Mouse (Mus musculus) limb, embryonic 11.5 days (tissue): ENCODE results near the gene 4930404N11Rik. TPM values are rescaled to one million over a fixed set of nuclear protein-coding genes. Genes with fewer than 3 reads are reported as not detected.

Experiments used
- ATAC-seq: fragments of 200-750 bp; cut with Nextera tagmentation; 2 replicates; pipeline ENCODE4 v1.8.0; 2017; ENCODE audit warnings: low read depth; ENCODE audit not compliant: insufficient number of reproducible peaks, low FRiP score, low TSS enrichment
- DNase-seq: peaks from one replicate; pipeline ENCODE4 v3.0.0-alpha.2; 2015; ENCODE audit warnings: low spot score
- H3K27ac ChIP-seq: fragments of 300-500 bp; sonication (generic); replicated peaks from 2 replicates; pipeline ENCODE4 v1.5.1; 2014; ENCODE audit warnings: low read depth, mild to moderate bottlenecking, low read length
- H3K27me3 ChIP-seq: fragments of 300-500 bp; sonication (generic); 2 replicates; pipeline ENCODE4 v1.6.1; 2014; ENCODE audit warnings: mild to moderate bottlenecking, low read length, mixed read lengths; ENCODE audit not compliant: control insufficient read depth, insufficient read depth
- H3K36me3 ChIP-seq: fragments of 300-500 bp; sonication (generic); 2 replicates; pipeline ENCODE4 v1.6.1; 2014; ENCODE audit warnings: mild to moderate bottlenecking, low read length, moderate library complexity, mixed read lengths; ENCODE audit not compliant: control insufficient read depth, insufficient read depth
- H3K4me1 ChIP-seq: fragments of 300-500 bp; sonication (generic); 2 replicates; pipeline ENCODE4 v1.6.1; 2014; ENCODE audit warnings: low read length, mixed read lengths; ENCODE audit not compliant: control insufficient read depth, insufficient read depth
- H3K4me2 ChIP-seq: fragments of 300-500 bp; sonication (generic); 2 replicates; pipeline ENCODE4 v1.6.1; 2014; ENCODE audit warnings: low read depth, mild to moderate bottlenecking, moderate library complexity; ENCODE audit not compliant: severe bottlenecking
- H3K4me3 ChIP-seq: fragments of 300-500 bp; sonication (generic); 2 replicates; pipeline ENCODE4 v1.5.1; 2014; ENCODE audit warnings: low read depth, low read length
- H3K9ac ChIP-seq: fragments of 300-500 bp; sonication (generic); 2 replicates; pipeline ENCODE4 v1.6.1; 2014; ENCODE audit warnings: mild to moderate bottlenecking, low read length
- H3K9me3 ChIP-seq: fragments of 300-500 bp; sonication (generic); 2 replicates; pipeline ENCODE4 v1.6.1; 2016; ENCODE audit warnings: low read length; ENCODE audit not compliant: control insufficient read depth
- WGBS: fragments of 180-500 bp; shearing (Covaris S2); extraction: QIAGEN DNeasy Blood & Tissue Kit; methylation state at CpG from one replicate; pipeline ENCODE4 v1.1.7; 2014; 5-methylcytosine and 5-hydroxymethylcytosine counted together
- polyA plus RNA-seq: library from polyadenylated mRNA; unstranded; fragments of >200 nt; fragmentation: Nextera tagmentation; extraction: Ambion mirVana; gene quantifications from 2 replicates; pipeline ENCODE4 v1.2.1, GENCODE M21; 2014

Gene 4930404N11Rik
- polyA plus RNA-seq, 1 experiment from 2014 or later = 0.21 TPM

DNA sequence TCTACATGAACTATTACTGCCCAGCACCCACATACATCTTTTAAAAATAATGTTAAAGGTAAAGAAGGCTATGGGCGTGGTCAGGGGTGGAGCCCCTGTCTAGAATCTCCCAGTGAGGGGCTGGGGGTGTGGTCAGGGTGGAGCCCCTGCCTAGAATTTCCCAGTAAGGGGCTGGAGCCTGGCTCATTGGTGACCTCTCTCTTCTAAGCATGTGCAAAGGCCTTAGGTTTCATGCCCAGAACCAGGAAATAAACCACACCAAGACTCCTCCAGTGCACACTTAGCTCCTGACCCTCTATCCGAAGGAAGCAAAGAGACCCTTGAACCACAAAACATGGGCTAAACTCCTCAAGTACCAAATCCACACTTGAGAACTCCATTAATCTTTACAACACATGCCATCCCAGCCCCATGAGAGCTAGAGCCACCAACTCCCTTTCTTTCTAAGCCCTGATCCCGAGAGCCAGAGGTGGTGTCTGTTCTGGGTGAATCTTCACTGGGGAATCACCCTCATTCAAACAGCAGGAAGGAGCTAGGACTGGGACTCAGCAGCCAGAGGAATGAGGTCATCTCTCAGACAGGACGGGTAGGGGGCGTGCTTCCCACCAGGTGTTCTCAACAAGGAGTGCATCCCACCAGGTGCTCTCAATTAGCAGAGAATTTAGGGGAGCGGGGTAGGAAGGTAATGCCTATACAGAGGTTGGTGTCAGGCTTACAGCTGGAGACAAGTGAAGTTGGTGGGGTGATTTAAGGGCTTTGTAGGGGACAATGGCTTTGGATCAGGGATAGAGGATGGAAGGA, 11.1 kb upstream of the 4930404N11Rik start:
- Histone ChIP-seq H3K4me1 (peaks cover 13% of the 10 kb centered on the region), H3K27me3 (no peaks in the 10 kb centered on the region), H3K27ac (0 out of 2 replicates have a peak overlapping the region, but pooled peaks have one; percentile 30), H3K9me3 (no peaks in the 10 kb centered on the region), H3K4me2 (peak overlapping the region; percentile 82), H3K36me3 (0 out of 2 replicates have a peak, but pooled peaks cover 5% of the 10 kb centered on the region), H3K4me3 (peak overlapping the region; percentile 65), H3K9ac (peak overlapping the region; percentile 75)
- DNase-seq = no peak
- no peak for ATAC-seq
- WGBS = 36% methylated on average over 6 of the region's 6 CpGs

DNA sequence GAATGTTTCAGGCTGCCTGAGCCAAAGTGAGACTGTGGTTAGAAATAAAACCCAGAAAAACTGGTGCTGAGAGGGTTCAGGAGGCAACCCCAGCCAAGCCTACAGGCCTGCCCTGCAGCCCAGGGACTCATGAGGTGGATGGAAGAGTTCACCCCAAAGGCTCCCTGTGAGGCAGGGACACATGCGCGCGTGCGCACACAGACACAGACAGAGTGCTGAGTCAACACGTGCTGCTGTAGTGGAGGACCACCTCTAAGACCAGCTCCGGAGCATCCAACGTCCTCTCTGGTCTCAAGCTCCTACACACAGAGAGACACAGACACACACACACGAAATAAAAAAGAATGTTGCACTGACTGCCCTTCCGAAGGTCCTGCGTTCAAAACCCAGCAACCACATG, 9.7 kb upstream of the 4930404N11Rik start:
- WGBS = 95% methylated on average over 10 of the region's 10 CpGs
- Histone ChIP-seq H3K4me2 (0 out of 2 replicates have a peak overlapping the region, but pooled peaks have one; percentile 2), H3K27me3 (no peaks in the 10 kb centered on the region), H3K36me3 (peaks cover 13% of the 10 kb centered on the region; the same call in 1 of the 2 replicates), H3K9me3 (no peaks in the 10 kb centered on the region), H3K4me1 (peaks cover 13% of the 10 kb centered on the region), H3K27ac (no peak overlapping the region), H3K9ac (no peak overlapping the region), H3K4me3 (no peak overlapping the region)
- DNase-seq (no peak), ATAC-seq (no peak)

- Histone ChIP-seq H3K27me3 (peaks cover 27% of the 10 kb centered on the region), H3K27ac (no peak overlapping the region), H3K36me3 (peaks cover 37% of the 10 kb centered on the region), H3K9ac (no peak overlapping the region), H3K4me1 (peaks cover 17% of the 10 kb centered on the region), H3K4me3 (no peak overlapping the region), H3K9me3 (no peaks in the 10 kb centered on the region), H3K4me2 (no peak overlapping the region)
- 88% methylated on average over 6 of the region's 6 CpGs for WGBS
- no peak for ATAC-seq
- DNase-seq = no peak
Observed at GRCm38 (mm10) chr10:81367207-81367495, 1.5 kb upstream of the 4930404N11Rik start.

DNA sequence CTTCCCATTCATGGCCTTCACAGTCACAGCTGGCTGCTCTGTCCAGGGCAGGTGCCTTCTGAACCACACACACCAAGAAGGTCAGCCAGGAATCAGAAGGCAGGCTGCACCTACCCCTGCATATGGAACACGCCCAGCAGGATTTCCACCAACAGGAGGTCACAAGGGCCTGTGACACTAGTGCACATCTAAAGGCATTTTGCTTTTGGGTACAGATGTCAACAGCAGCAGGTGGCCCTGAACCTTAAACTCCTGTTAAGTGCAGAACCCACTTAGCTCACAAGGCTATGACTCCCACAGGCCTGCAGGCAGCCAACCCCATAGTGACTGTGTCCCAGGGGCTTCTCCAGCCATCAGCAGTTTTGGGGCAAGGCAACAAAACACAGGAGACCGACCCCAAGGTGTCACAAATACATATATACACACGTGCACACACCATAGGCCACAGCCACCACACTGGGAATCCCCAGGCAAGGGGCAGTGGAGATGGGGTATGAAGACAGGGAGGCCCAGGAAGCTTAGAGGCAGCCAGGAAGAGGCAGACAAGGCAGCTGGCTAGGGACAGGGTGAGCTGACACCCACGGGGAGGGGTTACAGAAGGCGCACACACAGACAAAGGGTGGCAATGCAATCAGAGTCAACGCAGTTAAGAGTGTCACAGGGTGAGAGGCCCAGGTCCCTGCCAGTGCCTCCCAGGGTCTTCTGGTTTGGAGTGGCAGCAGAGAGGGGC, 1.0 kb upstream of the 4930404N11Rik start:
- H3K4me1 ChIP-seq = peaks cover 17% of the 10 kb centered on the region
- H3K36me3 ChIP-seq = peaks cover 37% of the 10 kb centered on the region
- H3K4me3 ChIP-seq = no peak overlapping the region
- no peak for ATAC-seq
- H3K27me3 ChIP-seq = peaks cover 27% of the 10 kb centered on the region
- no peak overlapping the region for H3K4me2 ChIP-seq
- H3K27ac ChIP-seq = no peak overlapping the region
- no peaks in the 10 kb centered on the region for H3K9me3 ChIP-seq
- WGBS = 82% methylated on average over 6 of the region's 6 CpGs
- H3K9ac ChIP-seq = no peak overlapping the region
- DNase-seq = no peak

GRCm38 (mm10) chr10:81365073-81365472, 543 bp downstream of the 4930404N11Rik start:
- H3K4me2 ChIP-seq = peak overlapping the region; percentile 54; the same call in 1 of the 2 replicates
- no peaks in the 10 kb centered on the region for H3K9me3 ChIP-seq
- H3K27me3 ChIP-seq = peaks cover 27% of the 10 kb centered on the region
- 35% methylated on average over 4 of the region's 4 CpGs for WGBS
- H3K4me3 ChIP-seq = peak overlapping the region; percentile 28; the same call in 1 of the 2 replicates
- H3K36me3 ChIP-seq = peaks cover 28% of the 10 kb centered on the region
- H3K27ac ChIP-seq = no peak overlapping the region
- H3K9ac ChIP-seq = no peak overlapping the region
- peak; percentile 19; the same call in 1 of the 2 replicates for ATAC-seq
- DNase-seq = peak; percentile 50
- H3K4me1 ChIP-seq = peaks cover 17% of the 10 kb centered on the region

DNA sequence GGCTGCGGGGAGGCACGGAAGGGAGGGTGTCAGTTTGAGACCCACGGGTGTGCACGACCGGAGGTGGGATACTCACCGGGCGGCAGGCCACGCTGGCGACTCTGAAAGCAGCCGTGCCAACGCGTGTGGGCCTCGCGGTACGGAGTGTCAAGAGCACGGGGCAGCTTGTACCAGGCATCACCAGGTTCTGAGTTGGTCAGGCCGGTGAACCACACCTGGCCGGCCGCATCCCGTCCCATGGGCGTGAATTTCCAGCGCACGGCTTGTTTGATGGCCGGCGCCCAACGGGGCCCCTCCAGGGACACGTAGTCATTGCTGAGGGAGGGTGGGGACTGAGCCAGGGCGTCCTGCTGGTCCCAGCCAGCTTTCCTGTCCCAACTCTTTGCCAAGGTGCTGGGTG, 950 bp downstream of the 4930404N11Rik start:
- DNase-seq (peak; percentile 54), ATAC-seq (peak; percentile 11; the same call in 1 of the 2 replicates)
- Histone ChIP-seq H3K4me2 (peak overlapping the region; percentile 54), H3K36me3 (peaks cover 25% of the 10 kb centered on the region), H3K27ac (no peak overlapping the region), H3K9ac (0 out of 2 replicates have a peak overlapping the region, but pooled peaks have one; percentile 4), H3K9me3 (no peaks in the 10 kb centered on the region), H3K4me1 (peaks cover 17% of the 10 kb centered on the region), H3K4me3 (peak overlapping the region; percentile 28), H3K27me3 (peaks cover 27% of the 10 kb centered on the region)
- WGBS = 11% methylated on average over 28 of the region's 28 CpGs

DNA sequence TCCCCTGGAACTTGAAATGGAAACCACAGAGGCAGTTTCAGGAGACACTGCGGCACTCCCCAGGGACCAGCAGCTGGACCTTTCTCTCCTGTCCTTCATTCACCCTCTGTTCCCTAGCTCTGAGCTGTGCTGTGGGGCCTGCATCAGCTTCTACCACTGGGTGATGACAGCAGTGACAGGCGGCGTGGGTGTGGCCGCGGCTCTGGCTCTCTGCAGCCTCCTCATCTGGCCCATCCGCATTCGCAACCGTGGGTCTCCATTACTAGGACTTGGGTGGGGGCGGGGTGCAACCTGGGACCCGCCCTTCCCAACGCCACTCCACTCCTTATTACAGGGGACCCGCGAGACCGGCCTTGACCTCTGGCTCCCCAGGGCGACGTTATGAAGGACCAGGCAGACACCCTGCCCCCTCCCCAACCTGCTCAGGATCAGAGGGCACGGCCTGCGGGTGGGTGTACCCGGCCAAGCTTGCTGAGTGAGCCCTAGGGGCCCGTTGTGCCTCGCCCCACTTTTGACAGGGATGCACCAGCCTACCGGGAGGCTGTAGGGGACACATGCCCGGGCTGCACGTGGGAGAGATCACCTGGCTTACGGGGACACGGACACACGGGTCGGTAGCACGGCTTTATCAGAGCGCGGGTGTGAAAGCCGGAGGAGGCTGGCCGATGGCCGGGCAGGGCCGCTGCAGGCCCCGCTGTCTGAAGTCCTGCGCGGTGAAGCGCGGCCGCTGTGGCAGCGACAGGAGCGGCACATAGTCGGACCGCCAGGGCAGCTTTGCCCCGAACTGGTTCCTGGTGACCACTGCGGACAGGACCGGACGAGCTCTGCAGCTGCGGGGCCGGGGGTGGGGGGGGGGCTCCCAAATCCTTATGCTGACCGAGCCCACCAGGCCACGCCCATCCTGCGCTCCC, 1.9 kb downstream of the 4930404N11Rik start:
- H3K9me3 ChIP-seq = no peaks in the 10 kb centered on the region
- H3K27ac ChIP-seq = no peak overlapping the region
- peak overlapping the region; percentile 28 for H3K4me3 ChIP-seq
- H3K27me3 ChIP-seq = peaks cover 27% of the 10 kb centered on the region
- no peak overlapping the region; the same call in 1 of the 2 replicates for H3K9ac ChIP-seq
- peaks cover 17% of the 10 kb centered on the region for H3K4me1 ChIP-seq
- ATAC-seq (0 out of 2 replicates have a peak, but pooled peaks have one; percentile 0), DNase-seq (no peak)
- H3K36me3 ChIP-seq = peaks cover 19% of the 10 kb centered on the region
- WGBS = 7% methylated on average over 54 of the region's 54 CpGs
- H3K4me2 ChIP-seq = peak overlapping the region; percentile 54
